ENCODE assay signal across 8 mouse cellular contexts in genomic region chr4:155869317-155870033, GRCm38 (mm10). TPM values are rescaled to one million over a fixed set of nuclear protein-coding genes. Genes with fewer than 3 reads are reported as not detected.
A peak's percentile ranks its signal among the peaks of the same experiment; 100 is the strongest.
DNase-seq lines count a peak whose midpoint lies in the region; ATAC-seq and TF ChIP-seq lines count a peak whose summit lies in the region.

Gene Cptp, minus strand, starts transcription at chr4:155869440.
Gene Ints11, plus strand, starts transcription at chr4:155869546.

- TF ChIP-seq POLR2A in bone marrow macrophage, adult 2 months (IDR thresholded peaks at IDR 0.05; ENCODE audit: borderline replicate concordance, low read depth, low read length), result no peak
- peak; percentile 63 for TF ChIP-seq POLR2A in embryonic fibroblast, embryonic 13.5 days (IDR thresholded peaks at IDR 0.05; ENCODE audit: low read depth, low read length)

- 0 out of 2 replicates have a peak within 1 kb of the TSS, but pooled peaks have one; percentile 3 for H3K27ac ChIP-seq in bone marrow macrophage, adult 2 months (ENCODE audit: insufficient read depth, low read depth, low read length)
- no peak within 1 kb of the TSS for H3K27ac ChIP-seq in embryonic fibroblast, embryonic 13.5 days (ENCODE audit: insufficient read depth, low read length)
- H3K27ac ChIP-seq in heart, embryonic 10.5 days, result peak within 1 kb of the TSS; percentile 85
- H3K27ac ChIP-seq in kidney, embryonic 15.5 days, result peak within 1 kb of the TSS; percentile 74

- under 1% methylated on average over 63 of the region's 63 CpGs for whole genome bisulfite sequencing in heart, embryonic 10.5 days
- WGBS in kidney, embryonic 15.5 days, result under 1% methylated on average over 63 of the region's 63 CpGs

- no peaks in the 10 kb centered on the region for H3K9me3 ChIP-seq in heart, embryonic 10.5 days
- no peaks in the 10 kb centered on the region for H3K9me3 ChIP-seq in kidney, embryonic 15.5 days (replicated peaks)

- H3K36me3 ChIP-seq in heart, embryonic 10.5 days, result peaks cover 55% of the 10 kb centered on the region
- peaks cover 50% of the 10 kb centered on the region for H3K36me3 ChIP-seq in kidney, embryonic 15.5 days

- peak within 1 kb of the TSS; percentile 81 for H3K9ac ChIP-seq in kidney, embryonic 15.5 days

- no peaks in the 10 kb centered on the region for H3K27me3 ChIP-seq in heart, embryonic 10.5 days (ENCODE audit: insufficient read depth, poor library complexity, severe bottlenecking)
- no peaks in the 10 kb centered on the region for H3K27me3 ChIP-seq in kidney, embryonic 15.5 days

- H3K4me1 ChIP-seq in bone marrow macrophage, adult 2 months (ENCODE audit: control insufficient read depth, insufficient read depth, low read length), result peaks cover 6% of the 10 kb centered on the region
- H3K4me1 ChIP-seq in embryonic fibroblast, embryonic 13.5 days (ENCODE audit: control insufficient read depth, insufficient read depth, low read length), result 0 out of 2 replicates have a peak, but pooled peaks cover 2% of the 10 kb centered on the region
- H3K4me1 ChIP-seq in heart, embryonic 10.5 days, result peaks cover 12% of the 10 kb centered on the region
- H3K4me1 ChIP-seq in kidney, embryonic 15.5 days, result peaks cover 19% of the 10 kb centered on the region

- H3K4me3 ChIP-seq in bone marrow macrophage, adult 2 months (ENCODE audit: insufficient read depth, low read length), result peak within 1 kb of the TSS; percentile 96
- peak within 1 kb of the TSS; percentile 92 for H3K4me3 ChIP-seq in embryonic fibroblast, embryonic 13.5 days (ENCODE audit: insufficient read depth, low read length)
- peak within 1 kb of the TSS; percentile 77 for H3K4me3 ChIP-seq in heart, embryonic 10.5 days
- peak within 1 kb of the TSS; percentile 75 for H3K4me3 ChIP-seq in kidney, embryonic 15.5 days (replicated peaks)

- peak; percentile 96 for DNase-seq in A20 (ENCODE audit: low read depth, low spot score)
- DNase-seq in heart, embryonic 10.5 days (ENCODE audit: low spot score), result peak; percentile 99
- peak; percentile 97 for DNase-seq in liver
- peak; percentile 97 to 98 for DNase-seq in spleen, postnatal 4 days (ENCODE audit: low spot score in 2 of 2)

- H3K4me2 ChIP-seq in kidney, embryonic 15.5 days, result peak within 1 kb of the TSS; percentile 90

- peak; percentile 97 for ATAC-seq in kidney, embryonic 15.5 days (replicated peaks; ENCODE audit: low FRiP score)
- peak; percentile 97 for ATAC-seq in monocyte, adult 5-6 weeks (replicated peaks; ENCODE audit: insufficient number of reproducible peaks, low FRiP score, low TSS enrichment, poor library complexity, severe bottlenecking)

- TF ChIP-seq CTCF in bone marrow macrophage, adult 2 months (IDR thresholded peaks at IDR 0.05; ENCODE audit: low read depth, low read length), result no peak
- TF ChIP-seq CTCF in embryonic fibroblast, embryonic 13.5 days (IDR thresholded peaks at IDR 0.05; ENCODE audit: borderline replicate concordance, insufficient read depth, low read length), result no peak

RNA-seq across cellular contexts. Expression of gene Cptp, which starts in this region (rescaled TPM):
- 11.6 and 13.9 TPM in 2 replicates for polyA plus RNA-seq in bone marrow macrophage, adult 2 months (2012; ENCODE audit: insufficient read depth, insufficient read length, missing spikeins)
- polyA plus RNA-seq in embryonic fibroblast, embryonic 13.5 days (2011; ENCODE audit: insufficient read length, low read depth, missing spikeins), result 17.4 and 21.5 TPM in 2 replicates
- 14.0 and 16.2 TPM in 2 replicates for polyA plus RNA-seq in heart, embryonic 10.5 days (2016; fragmentation: Nextera tagmentation; extraction: Ambion mirVana)
- 13.0 and 15.2 TPM in 2 replicates for polyA plus RNA-seq in kidney, embryonic 15.5 days (2015; fragmentation: Nextera tagmentation; extraction: Ambion mirVana)
- 5.7 to 8.4 TPM (median 6.6 TPM) in 3 replicates for total RNA-seq in monocyte, adult 5-6 weeks (2017)

RNA-seq across cellular contexts. Expression of gene Ints11, which starts in this region (rescaled TPM):
- 21.4 and 23.0 TPM in 2 replicates for polyA plus RNA-seq in bone marrow macrophage, adult 2 months (2012; ENCODE audit: insufficient read depth, insufficient read length, missing spikeins)
- 33.2 and 40.0 TPM in 2 replicates for polyA plus RNA-seq in embryonic fibroblast, embryonic 13.5 days (2011; ENCODE audit: insufficient read length, low read depth, missing spikeins)
- polyA plus RNA-seq in heart, embryonic 10.5 days (2016; fragmentation: Nextera tagmentation; extraction: Ambion mirVana), result 52.1 and 73.9 TPM in 2 replicates
- 72.5 and 78.0 TPM in 2 replicates for polyA plus RNA-seq in kidney, embryonic 15.5 days (2015; fragmentation: Nextera tagmentation; extraction: Ambion mirVana)
- 21.5 to 28.1 TPM (median 24.5 TPM) in 3 replicates for total RNA-seq in monocyte, adult 5-6 weeks (2017)
